Comparison of ENCODE assay signal across 27 mouse cellular contexts in genomic region chr10:27916406-27916805, GRCm38 (mm10).
DNase-seq lines count a peak whose midpoint lies in the region; ATAC-seq and TF ChIP-seq lines count a peak whose summit lies in the region.
"Had no signal": no experiment of that assay in that cellular context is flagged by ENCODE, and none has a peak within 500 bp of the region (broad histone marks: within the 10 kb centered on the region; RNA-seq: fewer than 3 reads in every experiment).

No protein-coding gene starts in this region.

- no peak for DNase-seq in heart, adult 8-10 months (ENCODE audit: low spot score)
- no peak for DNase-seq in heart, embryonic 10.5 days (ENCODE audit: low spot score)
- peak; percentile 89 for DNase-seq in lung, embryonic 14.5 days
- no peak for DNase-seq in lung, postnatal 4 days
- peak; percentile 19 for DNase-seq in lung, postnatal 0 days (ENCODE audit: low spot score)
- DNase-seq in lung, adult 2 months = no peak
- DNase-seq: adrenal gland, postnatal 10 days; adrenal gland, postnatal 36 days; B cell, adult 2 months; cerebellum, adult 18-20 months; cerebellum, adult 9-10 months; cerebellum, postnatal 14 days; gastrocnemius, postnatal 10 days; gastrocnemius, postnatal 36 days; kidney, adult 11 months had no signal

- ATAC-seq in heart, embryonic 12.5 days (ENCODE audit: insufficient number of reproducible peaks, low FRiP score) = peak; percentile 72; the same call in 1 of the 2 replicates
- ATAC-seq in heart, embryonic 15.5 days (replicated peaks; ENCODE audit: insufficient number of reproducible peaks, insufficient read depth, low FRiP score, low read depth) = peak; percentile 80
- peak; percentile 91; the same call in 1 of the 2 replicates for ATAC-seq in lung, embryonic 14.5 days (ENCODE audit: insufficient read depth)
- ATAC-seq in lung, postnatal 0 days = no peak
- ATAC-seq: forebrain, embryonic 13.5 days; forebrain, embryonic 16.5 days; hindbrain, embryonic 16.5 days; intestine, embryonic 15.5 days; Patski had no signal

- TF ChIP-seq CTCF in lung, embryonic 14.5 days (IDR thresholded peaks at IDR 0.05; ENCODE audit: low read depth) = no peak
- TF ChIP-seq CTCF in lung, postnatal 0 days (IDR thresholded peaks at IDR 0.05) = no peak
- no peak for TF ChIP-seq CTCF in lung, adult 2 months (IDR thresholded peaks at IDR 0.05; ENCODE audit: insufficient read depth, low read length)

- 19% methylated on average over 2 of the region's 2 CpGs for WGBS in heart, embryonic 12.5 days
- WGBS in heart, embryonic 15.5 days = 25% methylated on average over 2 of the region's 2 CpGs
- WGBS in heart, embryonic 10.5 days = 44% methylated on average over 2 of the region's 2 CpGs
- WGBS in lung, embryonic 14.5 days = 23% methylated on average over 2 of the region's 2 CpGs
- 47% methylated on average over 2 of the region's 2 CpGs for WGBS in lung, postnatal 0 days
- 57% methylated on average over 2 of the region's 2 CpGs for WGBS in lung, adult 2 months

- H3K36me3 ChIP-seq in heart, embryonic 12.5 days = no peaks in the 10 kb centered on the region
- no peaks in the 10 kb centered on the region for H3K36me3 ChIP-seq in heart, embryonic 15.5 days
- H3K36me3 ChIP-seq in heart, embryonic 10.5 days = no peaks in the 10 kb centered on the region
- H3K36me3 ChIP-seq in lung, embryonic 14.5 days (ENCODE audit: insufficient read depth) = no peaks in the 10 kb centered on the region
- H3K36me3 ChIP-seq in lung, postnatal 0 days (ENCODE audit: insufficient read depth, low read length) = no peaks in the 10 kb centered on the region
- H3K36me3 ChIP-seq: forebrain, embryonic 10.5 days; G1E; hindbrain, embryonic 10.5 days; hindbrain, embryonic 13.5 days; intestine, embryonic 15.5 days had no signal

- 0 out of 2 replicates have a peak, but pooled peaks cover 3% of the 10 kb centered on the region for H3K9me3 ChIP-seq in heart, embryonic 12.5 days (replicated peaks)
- no peaks in the 10 kb centered on the region for H3K9me3 ChIP-seq in heart, embryonic 15.5 days (replicated peaks)
- H3K9me3 ChIP-seq in heart, embryonic 10.5 days = no peaks in the 10 kb centered on the region
- no peaks in the 10 kb centered on the region for H3K9me3 ChIP-seq in lung, embryonic 14.5 days (ENCODE audit: low read depth, low read length)
- H3K9me3 ChIP-seq in lung, postnatal 0 days (ENCODE audit: low read length) = no peaks in the 10 kb centered on the region
- H3K9me3 ChIP-seq: forebrain, embryonic 10.5 days; forebrain, embryonic 13.5 days; G1E; hindbrain, embryonic 10.5 days; hindbrain, embryonic 13.5 days; intestine, embryonic 15.5 days had no signal

- 0 out of 2 replicates have a peak overlapping the region, but pooled peaks have one; percentile 47 for H3K27ac ChIP-seq in heart, embryonic 12.5 days (ENCODE audit: poor library complexity, severe bottlenecking)
- H3K27ac ChIP-seq in heart, embryonic 15.5 days = peak overlapping the region; percentile 50
- H3K27ac ChIP-seq in heart, embryonic 10.5 days = no peak overlapping the region
- no peak overlapping the region for H3K27ac ChIP-seq in lung, embryonic 14.5 days (ENCODE audit: low read depth)
- H3K27ac ChIP-seq in lung, postnatal 0 days (ENCODE audit: low read length) = no peak overlapping the region
- H3K27ac ChIP-seq: forebrain, embryonic 10.5 days; forebrain, embryonic 13.5 days; hindbrain, embryonic 10.5 days; hindbrain, embryonic 13.5 days; intestine, embryonic 15.5 days had no signal

- H3K4me2 ChIP-seq in heart, embryonic 12.5 days = no peak overlapping the region
- H3K4me2 ChIP-seq in heart, embryonic 15.5 days = no peak overlapping the region
- H3K4me2 ChIP-seq in lung, embryonic 14.5 days = no peak overlapping the region
- no peak overlapping the region for H3K4me2 ChIP-seq in lung, postnatal 0 days (replicated peaks; ENCODE audit: low read depth, low read length)
- H3K4me2 ChIP-seq: forebrain, embryonic 13.5 days; hindbrain, embryonic 13.5 days; intestine, embryonic 15.5 days had no signal

- H3K4me1 ChIP-seq in heart, embryonic 12.5 days (replicated peaks) = no peaks in the 10 kb centered on the region
- no peaks in the 10 kb centered on the region for H3K4me1 ChIP-seq in heart, embryonic 15.5 days (replicated peaks)
- H3K4me1 ChIP-seq in heart, embryonic 10.5 days = no peaks in the 10 kb centered on the region
- no peaks in the 10 kb centered on the region for H3K4me1 ChIP-seq in lung, embryonic 14.5 days (ENCODE audit: insufficient read depth)
- H3K4me1 ChIP-seq in lung, postnatal 0 days (ENCODE audit: insufficient read depth, low read depth, low read length) = no peaks in the 10 kb centered on the region
- H3K4me1 ChIP-seq in lung, adult 2 months (ENCODE audit: control insufficient read depth, insufficient read depth, low read length) = no peaks in the 10 kb centered on the region
- H3K4me1 ChIP-seq: forebrain, embryonic 10.5 days; forebrain, embryonic 13.5 days; hindbrain, embryonic 10.5 days; hindbrain, embryonic 13.5 days; intestine, embryonic 15.5 days had no signal

- no peak for TF ChIP-seq EP300 in lung, postnatal 0 days (IDR thresholded peaks at IDR 0.05)

- no peaks in the 10 kb centered on the region for H3K27me3 ChIP-seq in heart, embryonic 12.5 days (replicated peaks)
- no peaks in the 10 kb centered on the region for H3K27me3 ChIP-seq in heart, embryonic 15.5 days
- H3K27me3 ChIP-seq in heart, embryonic 10.5 days (ENCODE audit: insufficient read depth, poor library complexity, severe bottlenecking) = no peaks in the 10 kb centered on the region
- no peaks in the 10 kb centered on the region for H3K27me3 ChIP-seq in lung, embryonic 14.5 days (ENCODE audit: insufficient read depth, low read length)
- H3K27me3 ChIP-seq in lung, postnatal 0 days (replicated peaks; ENCODE audit: insufficient read depth, low read length) = no peaks in the 10 kb centered on the region
- H3K27me3 ChIP-seq: CH12.LX; forebrain, embryonic 13.5 days; hindbrain, embryonic 13.5 days; intestine, embryonic 15.5 days; Patski had no signal

- no peak overlapping the region for H3K4me3 ChIP-seq in heart, embryonic 12.5 days
- no peak overlapping the region for H3K4me3 ChIP-seq in heart, embryonic 15.5 days
- no peak overlapping the region for H3K4me3 ChIP-seq in heart, embryonic 10.5 days
- H3K4me3 ChIP-seq in lung, embryonic 14.5 days (ENCODE audit: low read depth, low read length) = no peak overlapping the region
- no peak overlapping the region for H3K4me3 ChIP-seq in lung, postnatal 0 days (ENCODE audit: low read depth, low read length)
- H3K4me3 ChIP-seq in lung, adult 2 months (replicated peaks; ENCODE audit: extremely low read depth, low read depth, low read length) = no peak overlapping the region
- H3K4me3 ChIP-seq: forebrain, embryonic 10.5 days; forebrain, embryonic 13.5 days; hindbrain, embryonic 10.5 days; hindbrain, embryonic 13.5 days; intestine, embryonic 15.5 days had no signal

- TF ChIP-seq POLR2A in lung, adult 2 months (IDR thresholded peaks at IDR 0.05; ENCODE audit: borderline replicate concordance, extremely low read depth, low read depth, low read length) = no peak

- no peak overlapping the region for H3K9ac ChIP-seq in heart, embryonic 12.5 days
- no peak overlapping the region for H3K9ac ChIP-seq in heart, embryonic 15.5 days
- no peak overlapping the region for H3K9ac ChIP-seq in lung, embryonic 14.5 days
- H3K9ac ChIP-seq in lung, postnatal 0 days (replicated peaks; ENCODE audit: low read depth) = no peak overlapping the region
- H3K9ac ChIP-seq: forebrain, embryonic 13.5 days; hindbrain, embryonic 13.5 days; intestine, embryonic 15.5 days had no signal

Comparison
In these comparisons a context has a peak if more than half of its experiments do, and no peak if none do; other contexts are left out.
1. H3K27ac ChIP-seq: peak in heart, embryonic 12.5 days (single experiment) and heart, embryonic 15.5 days (single experiment); none in heart, embryonic 10.5 days (single experiment), lung, embryonic 14.5 days (single experiment) and lung, postnatal 0 days (single experiment).
2. DNase-seq: peak in lung, embryonic 14.5 days (single experiment) and lung, postnatal 0 days (single experiment); none in heart, adult 8-10 months (single experiment), heart, embryonic 10.5 days (single experiment), lung, postnatal 4 days (0 of 2) and lung, adult 2 months (single experiment).